Mouse (Mus musculus) midbrain, embryonic 16.5 days (tissue): Measurements from ENCODE around the gene Cse1l. TPM values are rescaled to one million over a fixed set of nuclear protein-coding genes. Genes with fewer than 3 reads are reported as not detected.
A peak's percentile ranks its signal among the peaks of the same experiment; 100 is the strongest.

Source experiments
- ATAC-seq: fragments of 200-750 bp; cut with Nextera tagmentation; 2 replicates; pipeline ENCODE4 v1.8.0; 2017; ENCODE audit warnings: moderate TSS enrichment
- H3K27ac ChIP-seq: fragments of 300-500 bp; sonication (generic); 2 replicates; pipeline ENCODE4 v1.5.1; 2014; ENCODE audit warnings: mild to moderate bottlenecking, low read length, mixed read lengths
- H3K27me3 ChIP-seq: fragments of 300-500 bp; sonication (generic); 2 replicates; pipeline ENCODE4 v1.6.1; 2014; ENCODE audit warnings: low read depth, low read length, mixed read lengths; ENCODE audit not compliant: control insufficient read depth, insufficient read depth
- H3K36me3 ChIP-seq: fragments of 300-500 bp; sonication (generic); 2 replicates; pipeline ENCODE4 v1.6.1; 2014; ENCODE audit warnings: mild to moderate bottlenecking, low read length, moderate library complexity, mixed read lengths; ENCODE audit not compliant: control insufficient read depth, insufficient read depth
- H3K4me1 ChIP-seq: fragments of 300-500 bp; sonication (generic); 2 replicates; pipeline ENCODE4 v1.6.1; 2014; ENCODE audit warnings: mild to moderate bottlenecking, low read length, mixed read lengths; ENCODE audit not compliant: control insufficient read depth, insufficient read depth
- H3K4me2 ChIP-seq: fragments of 300-500 bp; sonication (generic); 2 replicates; pipeline ENCODE4 v1.6.1; 2014; ENCODE audit warnings: mild to moderate bottlenecking, low read length, mixed read lengths
- H3K4me3 ChIP-seq: fragments of 300-500 bp; sonication (generic); 2 replicates; pipeline ENCODE4 v1.5.1; 2014; ENCODE audit warnings: low read depth, mild to moderate bottlenecking, low read length, moderate library complexity, mixed read lengths
- H3K9ac ChIP-seq: fragments of 300-500 bp; sonication (generic); 2 replicates; pipeline ENCODE4 v1.6.1; 2014; ENCODE audit warnings: low read depth, low read length, mixed read lengths
- H3K9me3 ChIP-seq: fragments of 300-500 bp; sonication (generic); replicated peaks from 2 replicates; pipeline ENCODE4 v1.6.1; 2014; ENCODE audit warnings: mild to moderate bottlenecking, low read length, mixed read lengths; ENCODE audit not compliant: control insufficient read depth, poor library complexity, severe bottlenecking
- WGBS: fragments of 180-500 bp; shearing (Covaris S2); extraction: QIAGEN DNeasy Blood & Tissue Kit; methylation state at CpG from one replicate; pipeline ENCODE4 v1.1.7; 2014; 5-methylcytosine and 5-hydroxymethylcytosine counted together
- polyA plus RNA-seq: library from polyadenylated mRNA; unstranded; fragments of >200 nt; fragmentation: Nextera tagmentation; extraction: Ambion mirVana; gene quantifications from 2 replicates; pipeline ENCODE4 v1.2.1, GENCODE M21; 2015

Gene Cse1l
- polyA plus RNA-seq, 1 experiment from 2014 or later: 100 TPM

DNA sequence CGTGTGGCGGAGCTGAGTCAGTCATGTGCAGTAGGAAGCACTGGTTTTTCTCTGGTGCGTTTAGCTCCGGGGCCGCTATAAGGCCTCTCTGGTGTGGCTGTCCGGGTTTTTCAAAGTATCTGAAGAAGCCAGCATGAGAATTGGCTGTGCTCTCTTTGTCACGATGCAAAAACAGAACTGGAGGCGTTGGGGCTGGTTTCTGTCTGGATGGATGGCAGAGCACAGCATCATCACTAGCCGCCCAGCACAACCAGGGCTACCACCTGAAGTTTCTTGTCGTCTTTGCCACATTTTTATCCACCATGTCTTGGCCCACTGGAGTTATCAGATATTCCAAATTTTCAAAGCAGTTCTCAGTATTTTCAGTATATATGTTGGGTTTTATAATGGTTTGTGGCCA lies 43.1 kb downstream of the Cse1l start:
- Histone ChIP-seq H3K36me3 (peaks cover 38% of the 10 kb centered on the region), H3K9me3 (no peaks in the 10 kb centered on the region), H3K27me3 (no peaks in the 10 kb centered on the region), H3K4me2 (no peak overlapping the region), H3K4me3 (no peak overlapping the region), H3K9ac (no peak overlapping the region), H3K27ac (no peak overlapping the region), H3K4me1 (no peaks in the 10 kb centered on the region)
- ATAC-seq: no peak
- 90% methylated on average over 10 of the region's 10 CpGs for WGBS

DNA sequence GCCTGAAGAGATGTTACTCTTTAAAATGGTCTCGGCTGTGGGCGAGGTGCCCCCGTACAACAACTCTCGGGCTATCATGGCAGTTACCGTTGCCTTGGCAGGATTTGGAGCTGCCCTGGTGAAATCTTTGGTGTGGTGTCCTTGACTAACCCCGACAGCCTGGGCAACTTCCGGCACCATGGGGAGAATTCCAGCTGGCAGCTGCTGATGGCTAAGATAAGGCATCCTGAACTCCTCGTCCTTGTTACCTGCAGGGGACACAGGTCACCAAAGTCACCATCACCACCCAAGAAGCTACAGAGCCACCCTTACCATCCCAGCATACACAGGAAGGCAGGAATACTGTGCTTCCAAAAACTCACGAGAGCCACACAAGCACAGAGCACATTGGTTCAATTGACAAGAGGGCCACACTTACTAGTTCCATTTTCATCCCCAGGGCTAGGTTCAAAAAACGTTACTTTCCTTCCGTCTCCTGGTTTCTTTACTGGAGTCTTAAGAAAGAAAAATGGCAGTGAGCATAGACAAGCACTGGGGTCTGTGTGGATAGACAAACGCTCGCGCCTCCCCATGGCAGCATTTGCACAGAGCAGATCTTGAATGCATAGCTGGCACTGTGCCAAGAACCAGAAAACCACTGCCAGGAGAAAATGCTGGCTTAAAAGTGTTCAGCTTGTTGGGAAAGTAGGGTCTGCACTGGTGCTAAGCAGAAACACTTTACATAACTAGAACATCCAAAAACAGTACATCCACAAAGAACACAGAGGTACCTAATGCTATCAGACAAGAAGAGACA lies 45.2 kb downstream of the Cse1l start:
- no peak overlapping the region for H3K9ac ChIP-seq
- 78% methylated on average over 14 of the region's 14 CpGs for WGBS
- ATAC-seq: no peak
- H3K36me3 ChIP-seq: peaks cover 41% of the 10 kb centered on the region
- no peak overlapping the region for H3K4me2 ChIP-seq
- no peaks in the 10 kb centered on the region for H3K27me3 ChIP-seq
- H3K4me1 ChIP-seq: no peaks in the 10 kb centered on the region
- no peaks in the 10 kb centered on the region for H3K9me3 ChIP-seq
- no peak overlapping the region for H3K4me3 ChIP-seq
- 0 out of 2 replicates have a peak overlapping the region, but pooled peaks have one; percentile 3 for H3K27ac ChIP-seq

DNA sequence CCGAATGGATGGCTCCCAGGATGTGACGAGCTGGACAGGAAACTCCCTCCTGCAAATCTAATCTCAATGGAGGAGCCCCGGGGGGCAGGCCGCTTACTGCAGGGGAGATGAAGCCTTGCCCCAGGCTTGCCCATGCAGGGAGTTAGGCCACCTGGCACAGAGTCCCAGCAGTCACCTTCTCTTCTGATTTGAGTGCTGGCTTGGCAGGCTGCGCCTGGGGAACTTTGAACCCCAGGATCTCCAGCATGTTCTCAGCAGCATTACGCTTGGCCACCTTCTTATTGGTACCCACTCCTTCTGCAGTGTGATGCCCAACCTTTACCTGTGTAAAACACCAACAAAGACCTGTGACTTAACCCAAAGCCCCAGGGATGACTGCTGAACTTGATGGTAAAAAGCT lies 46.3 kb downstream of the Cse1l start:
- ATAC-seq: no peak
- H3K27me3 ChIP-seq: no peaks in the 10 kb centered on the region
- no peak overlapping the region for H3K4me2 ChIP-seq
- peaks cover 40% of the 10 kb centered on the region for H3K36me3 ChIP-seq
- H3K4me1 ChIP-seq: no peaks in the 10 kb centered on the region
- no peak overlapping the region for H3K27ac ChIP-seq
- 82% methylated on average over 6 of the region's 6 CpGs for WGBS
- no peak overlapping the region for H3K9ac ChIP-seq
- H3K4me3 ChIP-seq: no peak overlapping the region
- no peaks in the 10 kb centered on the region for H3K9me3 ChIP-seq

DNA sequence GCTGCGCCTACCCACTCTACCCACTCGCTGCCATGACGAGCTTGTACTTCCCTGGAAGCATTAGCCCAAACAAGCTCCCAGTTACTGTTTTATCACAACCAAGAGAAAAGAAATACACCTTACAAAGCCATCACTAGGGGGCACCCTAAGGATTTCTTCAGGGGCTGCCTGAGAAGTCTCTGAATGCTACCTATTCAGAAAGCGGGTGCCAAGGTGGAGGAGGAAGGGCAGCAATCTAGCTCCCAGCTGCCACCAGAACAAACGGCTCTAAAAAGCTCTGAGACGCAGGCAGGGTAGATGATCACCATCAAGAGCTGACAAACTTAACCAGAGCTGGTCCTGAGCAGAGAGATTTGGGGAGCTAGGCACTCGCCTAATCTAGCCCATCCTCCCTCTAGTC lies 51.0 kb downstream of the Cse1l start:
- WGBS: 53% methylated on average over 7 of the region's 7 CpGs
- H3K4me3 ChIP-seq: no peak overlapping the region
- H3K4me2 ChIP-seq: no peak overlapping the region
- H3K4me1 ChIP-seq: no peaks in the 10 kb centered on the region
- no peaks in the 10 kb centered on the region for H3K9me3 ChIP-seq
- no peak overlapping the region for H3K27ac ChIP-seq
- H3K9ac ChIP-seq: no peak overlapping the region
- ATAC-seq: no peak
- no peaks in the 10 kb centered on the region for H3K27me3 ChIP-seq
- H3K36me3 ChIP-seq: peaks cover 13% of the 10 kb centered on the region

DNA sequence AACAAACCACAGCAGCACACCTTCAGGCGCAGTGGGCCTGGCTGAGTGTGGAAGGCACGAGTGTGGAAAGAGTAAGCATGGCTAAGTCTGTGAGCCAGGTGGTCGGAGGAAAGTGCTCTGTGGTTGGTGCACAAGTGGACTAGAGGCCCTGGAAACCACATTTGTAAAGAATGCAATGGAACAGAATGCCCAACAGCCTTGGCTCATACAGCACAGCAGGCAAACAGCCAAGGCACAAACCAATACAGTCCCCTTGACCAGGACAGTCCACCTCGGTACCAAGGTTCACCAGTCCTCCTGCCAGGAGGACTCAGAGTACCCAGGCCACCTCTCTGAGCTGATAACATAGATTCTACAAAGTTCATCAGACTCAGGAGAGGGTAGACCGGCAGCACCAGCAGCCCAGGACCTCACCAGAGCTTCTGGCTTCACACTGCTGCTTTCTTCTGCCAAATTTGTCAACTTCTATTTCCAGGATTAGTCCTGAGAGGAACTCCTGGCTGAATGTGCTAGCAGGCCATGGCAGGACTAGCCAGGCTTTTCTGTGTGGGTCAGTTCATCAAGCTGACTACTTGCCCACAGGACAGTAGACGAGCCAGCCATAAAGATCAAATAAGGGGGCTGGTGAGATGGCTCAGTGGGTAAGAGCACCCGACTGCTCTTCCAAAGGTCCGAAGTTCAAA lies 54.9 kb downstream of the Cse1l start:
- Histone ChIP-seq H3K27me3 (no peaks in the 10 kb centered on the region), H3K9me3 (no peaks in the 10 kb centered on the region), H3K4me3 (no peak overlapping the region), H3K4me2 (no peak overlapping the region), H3K4me1 (no peaks in the 10 kb centered on the region), H3K36me3 (peaks cover 2% of the 10 kb centered on the region; the same call in 1 of the 2 replicates), H3K9ac (no peak overlapping the region), H3K27ac (no peak overlapping the region)
- no peak for ATAC-seq
- 88% methylated on average over 8 of the region's 8 CpGs for WGBS

DNA sequence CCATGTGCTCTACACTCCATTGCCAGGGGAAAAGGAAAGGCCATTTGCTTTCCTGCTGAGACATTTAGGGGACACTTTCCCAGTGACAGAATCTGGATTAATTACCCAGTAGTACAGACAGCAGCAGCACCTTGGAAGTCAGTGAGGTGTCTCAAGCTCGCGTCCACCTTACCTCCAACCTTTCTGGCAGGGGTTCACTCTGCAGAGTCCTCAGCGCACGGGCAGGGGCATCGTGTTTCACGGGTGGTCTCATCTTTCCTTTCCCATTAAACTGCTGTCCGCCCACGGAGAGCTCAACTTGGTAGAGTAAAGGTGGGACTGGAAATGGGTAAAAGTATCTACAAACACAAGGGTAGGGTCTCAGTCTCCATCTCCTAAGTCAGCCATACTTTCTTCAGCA lies 57.4 kb downstream of the Cse1l start:
- Histone ChIP-seq H3K4me1 (no peaks in the 10 kb centered on the region), H3K27me3 (no peaks in the 10 kb centered on the region), H3K36me3 (no peaks in the 10 kb centered on the region), H3K4me2 (no peak overlapping the region), H3K27ac (no peak overlapping the region), H3K4me3 (no peak overlapping the region), H3K9me3 (no peaks in the 10 kb centered on the region), H3K9ac (no peak overlapping the region)
- no peak for ATAC-seq
- 92% methylated on average over 8 of the region's 8 CpGs for WGBS

DNA sequence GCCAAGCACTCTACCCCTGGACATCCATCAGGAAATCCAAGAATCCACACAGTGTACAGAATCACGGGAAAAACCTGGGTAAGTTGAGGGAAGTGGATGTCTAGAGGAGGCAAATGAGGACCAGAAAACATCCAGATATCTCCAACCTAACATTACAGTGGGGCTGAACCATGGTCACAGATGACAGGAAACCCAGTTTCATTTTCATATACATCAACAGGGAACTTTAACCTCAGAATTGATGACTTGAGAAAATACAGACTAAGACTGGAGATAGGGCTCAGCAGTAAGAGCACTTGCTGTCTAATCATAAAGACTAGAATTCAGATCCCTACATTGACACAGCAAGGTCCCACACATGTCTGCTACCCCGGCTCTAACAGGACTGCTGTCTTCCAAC lies 58.9 kb downstream of the Cse1l start:
- no peaks in the 10 kb centered on the region for H3K36me3 ChIP-seq
- no peak overlapping the region for H3K4me2 ChIP-seq
- H3K4me1 ChIP-seq: no peaks in the 10 kb centered on the region
- H3K9me3 ChIP-seq: no peaks in the 10 kb centered on the region
- no peak overlapping the region for H3K4me3 ChIP-seq
- H3K9ac ChIP-seq: no peak overlapping the region
- no peak overlapping the region for H3K27ac ChIP-seq
- no peak for ATAC-seq
- H3K27me3 ChIP-seq: no peaks in the 10 kb centered on the region
- 90% methylated on average over 2 of the region's 2 CpGs for WGBS

DNA sequence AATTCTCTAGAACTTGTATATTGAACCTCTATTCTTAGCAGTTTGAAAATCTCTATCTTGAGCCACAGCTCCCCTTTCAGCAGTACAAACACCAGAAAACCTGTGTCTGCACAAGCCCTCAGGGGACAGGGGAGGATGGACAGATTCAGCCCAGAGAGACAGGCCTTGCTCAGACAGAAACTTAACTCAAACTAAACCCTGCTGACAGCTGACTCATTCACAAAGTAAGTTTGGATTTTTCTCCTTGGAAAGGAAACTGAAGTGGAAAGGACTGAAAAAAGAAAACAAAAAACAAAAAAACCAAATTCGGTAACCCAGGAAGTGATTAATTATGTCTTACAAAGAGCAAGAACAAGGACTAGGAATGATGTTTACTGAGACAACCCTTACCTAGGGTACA lies 67.3 kb downstream of the Cse1l start:
- no peak overlapping the region for H3K27ac ChIP-seq
- H3K36me3 ChIP-seq: no peaks in the 10 kb centered on the region
- no peak overlapping the region for H3K9ac ChIP-seq
- 95% methylated on average over 1 of the region's 1 CpGs for WGBS
- H3K4me2 ChIP-seq: no peak overlapping the region
- H3K9me3 ChIP-seq: no peaks in the 10 kb centered on the region
- peaks cover 7% of the 10 kb centered on the region for H3K4me1 ChIP-seq
- no peak for ATAC-seq
- H3K27me3 ChIP-seq: no peaks in the 10 kb centered on the region
- H3K4me3 ChIP-seq: no peak overlapping the region

DNA sequence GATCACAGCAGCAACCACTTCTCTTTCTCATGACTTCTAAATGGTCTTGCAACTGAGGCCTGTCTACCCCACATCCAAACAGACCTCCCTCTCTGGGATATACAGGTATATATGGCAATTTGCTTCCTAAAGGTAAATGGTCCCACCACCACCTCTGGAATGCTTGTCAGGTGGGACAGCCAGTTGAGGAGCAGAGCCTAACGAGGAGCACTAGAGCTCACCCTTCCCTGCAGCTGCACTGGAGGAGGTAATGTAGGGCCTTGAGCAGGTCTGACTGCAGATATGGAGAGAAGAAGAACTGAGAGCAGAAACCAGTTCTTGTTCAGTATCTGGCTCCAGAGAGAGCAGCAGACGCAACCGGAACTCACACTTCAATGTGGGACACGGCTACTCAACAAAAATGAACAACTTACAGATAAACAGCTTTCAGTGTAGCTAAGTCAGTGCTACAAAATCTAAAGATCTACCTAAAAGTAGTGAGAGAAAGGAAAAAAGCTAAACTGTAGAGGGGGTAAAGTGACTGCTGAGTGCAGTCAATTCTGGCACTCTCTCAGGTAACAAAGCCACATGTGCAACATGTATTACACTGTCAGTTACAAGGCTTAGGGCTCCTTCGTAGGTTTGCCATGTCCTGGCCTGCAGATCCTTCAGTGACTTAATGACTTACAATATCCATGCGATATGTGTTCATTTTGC lies 68.5 kb downstream of the Cse1l start:
- H3K9ac ChIP-seq: no peak overlapping the region
- H3K9me3 ChIP-seq: no peaks in the 10 kb centered on the region
- H3K4me2 ChIP-seq: no peak overlapping the region
- no peaks in the 10 kb centered on the region for H3K36me3 ChIP-seq
- no peak for ATAC-seq
- WGBS: 84% methylated on average over 6 of the region's 6 CpGs
- H3K27me3 ChIP-seq: no peaks in the 10 kb centered on the region
- H3K4me3 ChIP-seq: no peak overlapping the region
- H3K27ac ChIP-seq: no peak overlapping the region
- H3K4me1 ChIP-seq: peaks cover 7% of the 10 kb centered on the region
